8 mouse cellular contexts compared by ENCODE assay signal in the genomic region with DNA sequence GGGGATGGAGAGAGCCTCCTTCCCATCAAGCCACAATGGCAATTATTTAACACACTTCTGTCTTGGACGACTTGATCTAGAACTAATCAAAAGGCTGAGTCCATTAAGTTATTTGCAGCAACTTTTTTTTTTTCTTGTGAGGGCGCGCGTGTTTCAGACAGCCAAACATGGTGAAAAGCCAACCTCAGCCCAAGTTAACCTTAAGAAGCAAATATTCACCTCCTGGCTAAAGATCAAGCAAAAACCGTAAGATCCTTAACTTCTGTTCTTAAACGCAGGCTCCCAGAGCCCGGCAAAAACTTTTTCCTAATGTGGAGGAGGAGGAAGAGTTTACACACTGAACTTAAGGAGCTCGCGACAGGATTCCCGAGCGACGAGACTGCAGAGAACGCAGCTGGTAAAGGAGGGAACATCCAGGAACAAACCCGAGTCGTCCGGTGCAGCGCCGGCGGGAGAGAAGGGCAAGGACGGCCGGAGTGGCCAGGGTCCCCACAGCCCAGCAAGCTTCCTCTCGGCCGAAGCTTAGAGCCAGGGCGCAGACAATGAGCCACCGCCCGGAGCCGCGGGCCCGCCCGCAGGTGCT. TPM values are rescaled to one million over a fixed set of nuclear protein-coding genes. Genes with fewer than 3 reads are reported as not detected.
DNase-seq lines count a peak whose midpoint lies in the region; ATAC-seq and TF ChIP-seq lines count a peak whose summit lies in the region.

No protein-coding gene starts in this region.

- no peaks in the 10 kb centered on the region for H3K36me3 ChIP-seq in ES-E14 (ENCODE audit: control insufficient read depth, insufficient read depth, low read length, poor library complexity, severe bottlenecking)
- peaks cover 37% of the 10 kb centered on the region for H3K36me3 ChIP-seq in embryonic facial prominence, embryonic 10.5 days (replicated peaks)
- H3K36me3 ChIP-seq in hindbrain, embryonic 11.5 days (ENCODE audit: control insufficient read depth, insufficient read depth, low read length): 0 out of 2 replicates have a peak, but pooled peaks cover under 1% of the 10 kb centered on the region
- H3K36me3 ChIP-seq in limb, embryonic 15.5 days: 0 out of 2 replicates have a peak, but pooled peaks cover 6% of the 10 kb centered on the region
- peaks cover 5% of the 10 kb centered on the region for H3K36me3 ChIP-seq in neural tube, embryonic 12.5 days

- H3K4me1 ChIP-seq in ES-E14 (ENCODE audit: control insufficient read depth in 2 of 2, insufficient read depth in 2 of 2, low read length in 2 of 2, poor library complexity in 1 of 2): peaks cover 0 to 6% of the 10 kb centered on the region in 2 experiments; a peak in 2 of 4 replicates
- H3K4me1 ChIP-seq in embryonic facial prominence, embryonic 10.5 days: peaks cover 23% of the 10 kb centered on the region
- 0 out of 2 replicates have a peak, but pooled peaks cover 2% of the 10 kb centered on the region for H3K4me1 ChIP-seq in hindbrain, embryonic 11.5 days (replicated peaks; ENCODE audit: control insufficient read depth, insufficient read depth, low read length)
- peaks cover 14% of the 10 kb centered on the region for H3K4me1 ChIP-seq in limb, embryonic 15.5 days
- H3K4me1 ChIP-seq in neural tube, embryonic 12.5 days: peaks cover 20% of the 10 kb centered on the region

- H3K27ac ChIP-seq in ES-E14 (ENCODE audit: insufficient read depth, low read depth, low read length, poor library complexity, severe bottlenecking): peak overlapping the region; percentile 87
- peak overlapping the region; percentile 99 for H3K27ac ChIP-seq in embryonic facial prominence, embryonic 10.5 days (replicated peaks)
- peak overlapping the region; percentile 97 for H3K27ac ChIP-seq in hindbrain, embryonic 11.5 days (ENCODE audit: low read depth, low read length)
- peak overlapping the region; percentile 95 for H3K27ac ChIP-seq in limb, embryonic 15.5 days
- peak overlapping the region; percentile 88 for H3K27ac ChIP-seq in neural tube, embryonic 12.5 days

- in situ Hi-C loops in ES-E14 (cut with MboI; ENCODE audit: low sequenced_read_pairs in 2 of 2, unreplicated experiment in 2 of 2): no loop called here

- no peak for ATAC-seq in hindbrain, embryonic 11.5 days (ENCODE audit: low FRiP score)
- ATAC-seq in limb, embryonic 15.5 days (ENCODE audit: insufficient number of reproducible peaks, low FRiP score, low TSS enrichment, low read depth): no peak; the same call in 1 of the 2 replicates
- no peak; the same call in 1 of the 2 replicates for ATAC-seq in neural tube, embryonic 12.5 days (ENCODE audit: low FRiP score, low read depth)

- peak overlapping the region; percentile 64 for H3K4me2 ChIP-seq in hindbrain, embryonic 11.5 days (replicated peaks; ENCODE audit: low read depth, low read length)
- peak overlapping the region; percentile 51 for H3K4me2 ChIP-seq in limb, embryonic 15.5 days
- peak overlapping the region; percentile 73 for H3K4me2 ChIP-seq in neural tube, embryonic 12.5 days (replicated peaks)

- DNase-seq in heart, adult 8-10 months (ENCODE audit: low spot score): peak; percentile 33
- no peak for DNase-seq in heart, postnatal 25 days (ENCODE audit: low spot score)
- no peak for DNase-seq in ES-E14 (ENCODE audit: low read depth, low spot score)
- DNase-seq in embryonic facial prominence, embryonic 10.5 days (ENCODE audit: low spot score): peak; percentile 77
- DNase-seq in hindbrain, embryonic 11.5 days (ENCODE audit: low spot score): no peak
- DNase-seq in urinary bladder, postnatal 36 days (ENCODE audit: low spot score in 2 of 2): no peak

- H3K4me3 ChIP-seq in ES-E14 (ENCODE audit: insufficient read depth in 1 of 2, low read depth in 1 of 2, low read length in 2 of 2, poor library complexity in 1 of 2, severe bottlenecking in 1 of 2): peak overlapping the region; percentile 89 to 95
- peak overlapping the region; percentile 94 for H3K4me3 ChIP-seq in embryonic facial prominence, embryonic 10.5 days
- peak overlapping the region; percentile 93 for H3K4me3 ChIP-seq in hindbrain, embryonic 11.5 days (ENCODE audit: low read depth, low read length)
- peak overlapping the region; percentile 97 for H3K4me3 ChIP-seq in limb, embryonic 15.5 days
- H3K4me3 ChIP-seq in neural tube, embryonic 12.5 days: peak overlapping the region; percentile 93

- WGBS in embryonic facial prominence, embryonic 10.5 days: under 1% methylated on average over 30 of the region's 30 CpGs
- under 1% methylated on average over 30 of the region's 30 CpGs for WGBS in hindbrain, embryonic 11.5 days
- 0% methylated on average over 29 of the region's 30 CpGs for WGBS in limb, embryonic 15.5 days
- WGBS in neural tube, embryonic 12.5 days: under 1% methylated on average over 30 of the region's 30 CpGs

- H3K27me3 ChIP-seq in embryonic facial prominence, embryonic 10.5 days (replicated peaks; ENCODE audit: low read depth, poor library complexity, severe bottlenecking): no peaks in the 10 kb centered on the region
- H3K27me3 ChIP-seq in hindbrain, embryonic 11.5 days (ENCODE audit: control insufficient read depth, insufficient read depth, low read length): no peaks in the 10 kb centered on the region
- H3K27me3 ChIP-seq in limb, embryonic 15.5 days: no peaks in the 10 kb centered on the region
- H3K27me3 ChIP-seq in neural tube, embryonic 12.5 days (replicated peaks): no peaks in the 10 kb centered on the region

- H3K9me3 ChIP-seq in ES-E14 (ENCODE audit: control insufficient read depth, insufficient read depth, low read depth, low read length): no peaks in the 10 kb centered on the region
- no peaks in the 10 kb centered on the region for H3K9me3 ChIP-seq in embryonic facial prominence, embryonic 10.5 days
- H3K9me3 ChIP-seq in hindbrain, embryonic 11.5 days (ENCODE audit: control insufficient read depth, low read length): no peaks in the 10 kb centered on the region
- H3K9me3 ChIP-seq in limb, embryonic 15.5 days: no peaks in the 10 kb centered on the region
- no peaks in the 10 kb centered on the region for H3K9me3 ChIP-seq in neural tube, embryonic 12.5 days

- intact Hi-C loops in heart, postnatal 25 days (cut with DNase I): loop anchor here (5.0 kb wide), 2 partner anchors 36 to 76 kb away; a partner anchor contains a TSS

- H3K9ac ChIP-seq in ES-E14 (ENCODE audit: insufficient read depth, low read depth, low read length, poor library complexity, severe bottlenecking): peak overlapping the region; percentile 97
- H3K9ac ChIP-seq in hindbrain, embryonic 11.5 days (ENCODE audit: low read depth, low read length): peak overlapping the region; percentile 99
- H3K9ac ChIP-seq in limb, embryonic 15.5 days: peak overlapping the region; percentile 99
- H3K9ac ChIP-seq in neural tube, embryonic 12.5 days: peak overlapping the region; percentile 99

TF ChIP-seq in ES-E14, 5 proteins besides CTCF, POLR2A, EP300 and RAD21:
- peak; percentile 68; the same call in 1 of the 2 replicates for TF ChIP-seq CHD2 (IDR thresholded peaks at IDR 0.05; ENCODE audit: low read depth, low read length)
- no peak for TF ChIP-seq MAFK (IDR thresholded peaks at IDR 0.05; ENCODE audit: insufficient read depth, low read depth, low read length)

RNA-seq across cellular contexts. Expression of a gene that starts 0.6 kb away (rescaled TPM):
- 10 to 100 TPM; 22.8 to 27.3 (median 25.2) TPM for total RNA-seq in heart, adult 8-10 months (2022)
- 10 to 100 TPM; 24.7 to 27.7 TPM for total RNA-seq in heart, postnatal 25 days (2021)
- total RNA-seq in ES-E14 (2012; rRNA removed): 17.9 and 26.9 TPM in 2 replicates
- polyA plus RNA-seq in embryonic facial prominence, embryonic 10.5 days (2016; fragmentation: Nextera tagmentation; extraction: Ambion mirVana): 39.4 and 42.4 TPM in 2 replicates
- 46.4 and 48.0 TPM in 2 replicates for polyA plus RNA-seq in hindbrain, embryonic 11.5 days (2014; fragmentation: Nextera tagmentation; extraction: Ambion mirVana)
- 32.5 and 33.9 TPM in 2 replicates for polyA plus RNA-seq in limb, embryonic 15.5 days (2015; fragmentation: Nextera tagmentation; extraction: Ambion mirVana)
- polyA plus RNA-seq in neural tube, embryonic 12.5 days (2016; fragmentation: Nextera tagmentation; extraction: Ambion mirVana): 43.3 and 45.4 TPM in 2 replicates

RNA-seq across cellular contexts. Expression of a gene that starts 21.0 kb away (rescaled TPM):
- 10 to 100 TPM; 17.3 to 20.2 (median 20.0) TPM for total RNA-seq in heart, adult 8-10 months (2022)
- total RNA-seq in heart, postnatal 25 days (2021): 10 to 100 TPM; 19.2 to 21.9 TPM
- total RNA-seq in ES-E14 (2012; rRNA removed): 59.5 and 86.2 TPM in 2 replicates
- 151 and 152 TPM in 2 replicates for polyA plus RNA-seq in embryonic facial prominence, embryonic 10.5 days (2016; fragmentation: Nextera tagmentation; extraction: Ambion mirVana)
- polyA plus RNA-seq in hindbrain, embryonic 11.5 days (2014; fragmentation: Nextera tagmentation; extraction: Ambion mirVana): 147 and 150 TPM in 2 replicates
- 83.1 and 89.3 TPM in 2 replicates for polyA plus RNA-seq in limb, embryonic 15.5 days (2015; fragmentation: Nextera tagmentation; extraction: Ambion mirVana)
- 121 and 136 TPM in 2 replicates for polyA plus RNA-seq in neural tube, embryonic 12.5 days (2016; fragmentation: Nextera tagmentation; extraction: Ambion mirVana)

RNA-seq across cellular contexts. Expression of a gene that starts 21.1 kb away (rescaled TPM):
- total RNA-seq in heart, adult 8-10 months (2022): 10 to 100 TPM in 3 of 4 experiments, 1 to 10 TPM in 1; 9.1 to 12.9 (median 12.4) TPM
- total RNA-seq in heart, postnatal 25 days (2021): 10 to 100 TPM in 1 of 2 experiments, 1 to 10 TPM in 1; 8.9 to 10.9 TPM
- total RNA-seq in ES-E14 (2012; rRNA removed): 8.9 and 11.9 TPM in 2 replicates
- polyA plus RNA-seq in embryonic facial prominence, embryonic 10.5 days (2016; fragmentation: Nextera tagmentation; extraction: Ambion mirVana): 36.5 and 36.7 TPM in 2 replicates
- 47.5 and 47.7 TPM in 2 replicates for polyA plus RNA-seq in hindbrain, embryonic 11.5 days (2014; fragmentation: Nextera tagmentation; extraction: Ambion mirVana)
- 23.1 and 25.5 TPM in 2 replicates for polyA plus RNA-seq in limb, embryonic 15.5 days (2015; fragmentation: Nextera tagmentation; extraction: Ambion mirVana)
- 43.5 and 45.7 TPM in 2 replicates for polyA plus RNA-seq in neural tube, embryonic 12.5 days (2016; fragmentation: Nextera tagmentation; extraction: Ambion mirVana)

Comparison
In these comparisons a context has a peak if more than half of its experiments do, and no peak if none do; other contexts are left out.
1. DNase-seq: peak in heart, adult 8-10 months (single experiment) and embryonic facial prominence, embryonic 10.5 days (single experiment); none in heart, postnatal 25 days (single experiment), ES-E14 (single experiment), hindbrain, embryonic 11.5 days (single experiment) and urinary bladder, postnatal 36 days (0 of 2).
2. Peak in every context shown above with its lines, with median percentiles within 50 percentile points of each other: H3K27ac ChIP-seq, H3K4me3 ChIP-seq, H3K9ac ChIP-seq and H3K4me2 ChIP-seq.